Comparison of ENCODE assay signal across 13 mouse cellular contexts in the genomic region with DNA sequence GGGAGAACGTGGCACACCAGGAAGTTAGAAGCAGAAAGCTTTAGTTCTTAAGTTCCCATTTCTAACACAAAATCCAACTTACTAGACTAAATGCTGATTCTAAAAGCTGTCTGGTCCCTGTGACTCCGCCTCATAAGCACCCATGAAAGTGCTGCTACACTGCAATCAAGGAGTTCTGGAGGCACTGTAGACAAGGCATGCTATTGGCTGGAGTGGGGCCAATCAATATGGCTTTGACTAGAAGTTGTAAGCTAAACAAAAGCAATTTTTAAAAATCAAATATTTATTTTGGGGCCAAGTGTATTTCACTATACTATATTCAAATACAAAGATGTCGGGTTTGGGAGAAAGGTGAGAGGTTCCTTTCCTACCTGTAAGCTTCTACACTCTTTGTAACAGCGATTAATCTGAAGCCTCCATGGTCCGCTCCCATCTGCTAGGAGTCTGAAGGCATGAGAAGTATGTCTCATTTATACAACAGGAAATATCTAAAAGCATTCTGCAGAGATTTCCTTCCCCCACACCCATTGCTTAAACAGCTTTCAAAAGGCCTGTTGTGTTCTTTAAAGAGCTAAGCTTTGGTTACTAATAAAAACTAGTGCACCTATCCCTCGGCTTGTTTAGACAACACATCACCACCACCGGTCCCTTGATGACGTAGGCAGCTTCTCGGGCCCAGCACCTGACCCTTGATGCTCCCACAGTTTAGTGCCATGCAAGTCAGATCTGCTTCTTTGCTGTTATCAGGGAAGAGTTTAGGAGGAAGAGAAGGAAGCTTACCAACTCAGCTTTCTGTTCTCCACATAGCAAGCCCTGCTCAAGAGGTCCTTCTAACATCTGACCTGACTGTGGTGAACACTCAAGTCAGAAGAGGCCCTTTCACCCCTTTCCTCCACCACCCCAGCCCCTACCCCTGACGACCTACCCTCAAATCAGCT. TPM values are rescaled to one million over a fixed set of nuclear protein-coding genes. Genes with fewer than 3 reads are reported as not detected.
DNase-seq lines count a peak whose midpoint lies in the region; ATAC-seq and TF ChIP-seq lines count a peak whose summit lies in the region.
"Had no signal": no experiment of that assay in that cellular context is flagged by ENCODE, and none has a peak within 500 bp of the region (broad histone marks: within the 10 kb centered on the region; RNA-seq: fewer than 3 reads in every experiment).

No protein-coding gene starts in this region.

- H3K9ac ChIP-seq in hindbrain, embryonic 11.5 days (ENCODE audit: low read depth, low read length): no peak overlapping the region
- no peak overlapping the region for H3K9ac ChIP-seq in heart, embryonic 15.5 days
- H3K9ac ChIP-seq in liver, postnatal 0 days (replicated peaks): no peak overlapping the region

- H3K4me3 ChIP-seq in hindbrain, embryonic 10.5 days: no peak overlapping the region
- no peak overlapping the region for H3K4me3 ChIP-seq in hindbrain, embryonic 11.5 days (ENCODE audit: low read depth, low read length)
- H3K4me3 ChIP-seq in brown adipose tissue, adult 24 weeks (ENCODE audit: insufficient read depth, low read depth, low read length): no peak overlapping the region
- no peak overlapping the region for H3K4me3 ChIP-seq in heart, embryonic 15.5 days
- H3K4me3 ChIP-seq in liver, postnatal 0 days (ENCODE audit: low read depth, low read length): no peak overlapping the region
- H3K4me3 ChIP-seq: myocyte had no signal

- DNase-seq in hindbrain, embryonic 10.5 days (ENCODE audit: low spot score): no peak
- DNase-seq in hindbrain, embryonic 11.5 days (ENCODE audit: low spot score): no peak
- DNase-seq in liver, postnatal 0 days: no peak
- DNase-seq in embryo, embryonic 10 days (ENCODE audit: low spot score): no peak
- DNase-seq in yolk sac, embryonic 10.5 days (ENCODE audit: low spot score): no peak
- DNase-seq in ovary, adult 18-20 months (ENCODE audit: low spot score): no peak
- DNase-seq: cerebellum, adult 8-10 months; right cerebral cortex, postnatal 14 days; thymus, adult 18-20 months had no signal

- no peak for TF ChIP-seq EP300 in liver, postnatal 0 days (IDR thresholded peaks at IDR 0.05; ENCODE audit: low read depth)

- 0 out of 2 replicates have a peak overlapping the region, but pooled peaks have one; percentile 2 for H3K27ac ChIP-seq in hindbrain, embryonic 10.5 days
- H3K27ac ChIP-seq in hindbrain, embryonic 11.5 days (ENCODE audit: low read depth, low read length): no peak overlapping the region
- H3K27ac ChIP-seq in brown adipose tissue, adult 24 weeks (replicated peaks; ENCODE audit: low read depth, low read length): peak overlapping the region; percentile 69
- H3K27ac ChIP-seq in heart, embryonic 15.5 days: peak overlapping the region; percentile 62
- peak overlapping the region; percentile 48; the same call in 1 of the 2 replicates for H3K27ac ChIP-seq in liver, postnatal 0 days (ENCODE audit: low read depth)

- H3K36me3 ChIP-seq in hindbrain, embryonic 10.5 days: no peaks in the 10 kb centered on the region
- no peaks in the 10 kb centered on the region for H3K36me3 ChIP-seq in hindbrain, embryonic 11.5 days (ENCODE audit: control insufficient read depth, insufficient read depth, low read length)
- no peaks in the 10 kb centered on the region for H3K36me3 ChIP-seq in heart, embryonic 15.5 days
- H3K36me3 ChIP-seq in liver, postnatal 0 days (replicated peaks; ENCODE audit: insufficient read depth, low read length): no peaks in the 10 kb centered on the region

- TF ChIP-seq CTCF in liver, postnatal 0 days (IDR thresholded peaks at IDR 0.05; ENCODE audit: low read depth): no peak

- 87% methylated on average over 10 of the region's 10 CpGs for WGBS in hindbrain, embryonic 10.5 days
- WGBS in hindbrain, embryonic 11.5 days: 85% methylated on average over 10 of the region's 10 CpGs
- 53% methylated on average over 10 of the region's 10 CpGs for WGBS in heart, embryonic 15.5 days
- WGBS in liver, postnatal 0 days (ENCODE audit: insufficient replicate concordance): 62% methylated on average over 10 of the region's 10 CpGs

- no peaks in the 10 kb centered on the region for H3K27me3 ChIP-seq in hindbrain, embryonic 10.5 days (ENCODE audit: insufficient read depth, poor library complexity, severe bottlenecking)
- no peaks in the 10 kb centered on the region for H3K27me3 ChIP-seq in hindbrain, embryonic 11.5 days (ENCODE audit: control insufficient read depth, insufficient read depth, low read length)
- H3K27me3 ChIP-seq in heart, embryonic 15.5 days: no peaks in the 10 kb centered on the region
- H3K27me3 ChIP-seq in liver, postnatal 0 days (ENCODE audit: insufficient read depth, low read length): no peaks in the 10 kb centered on the region

- ATAC-seq in hindbrain, embryonic 11.5 days (ENCODE audit: low FRiP score): no peak
- ATAC-seq in heart, embryonic 15.5 days (replicated peaks; ENCODE audit: insufficient number of reproducible peaks, insufficient read depth, low FRiP score, low read depth): no peak
- no peak for ATAC-seq in liver, postnatal 0 days
- ATAC-seq: forebrain, embryonic 16.5 days had no signal

- H3K4me2 ChIP-seq in hindbrain, embryonic 11.5 days (replicated peaks; ENCODE audit: low read depth, low read length): no peak overlapping the region
- H3K4me2 ChIP-seq in heart, embryonic 15.5 days: no peak overlapping the region; the same call in 1 of the 2 replicates
- H3K4me2 ChIP-seq in liver, postnatal 0 days (ENCODE audit: low read depth, low read length): 0 out of 2 replicates have a peak overlapping the region, but pooled peaks have one; percentile 9

- H3K9me3 ChIP-seq in hindbrain, embryonic 10.5 days: no peaks in the 10 kb centered on the region
- no peaks in the 10 kb centered on the region for H3K9me3 ChIP-seq in hindbrain, embryonic 11.5 days (ENCODE audit: control insufficient read depth, low read length)
- H3K9me3 ChIP-seq in heart, embryonic 15.5 days (replicated peaks): no peaks in the 10 kb centered on the region
- H3K9me3 ChIP-seq in liver, postnatal 0 days (ENCODE audit: low read length): no peaks in the 10 kb centered on the region

- 0 out of 2 replicates have a peak, but pooled peaks cover 11% of the 10 kb centered on the region for H3K4me1 ChIP-seq in hindbrain, embryonic 10.5 days (replicated peaks)
- no peaks in the 10 kb centered on the region for H3K4me1 ChIP-seq in hindbrain, embryonic 11.5 days (replicated peaks; ENCODE audit: control insufficient read depth, insufficient read depth, low read length)
- H3K4me1 ChIP-seq in brown adipose tissue, adult 24 weeks (ENCODE audit: control insufficient read depth, insufficient read depth, insufficient read length, low read length): peaks cover 17% of the 10 kb centered on the region
- peaks cover 34% of the 10 kb centered on the region for H3K4me1 ChIP-seq in heart, embryonic 15.5 days (replicated peaks)
- no peaks in the 10 kb centered on the region; the same call in 1 of the 2 replicates for H3K4me1 ChIP-seq in liver, postnatal 0 days (ENCODE audit: insufficient read depth)

RNA-seq across cellular contexts. Expression of gene Wwc2, which starts 50.5 kb away (rescaled TPM):
- polyA plus RNA-seq in hindbrain, embryonic 10.5 days (2016; fragmentation: Nextera tagmentation; extraction: Ambion mirVana): 10.0 and 10.1 TPM in 2 replicates
- polyA plus RNA-seq in hindbrain, embryonic 11.5 days (2014; fragmentation: Nextera tagmentation; extraction: Ambion mirVana): 8.6 and 10.0 TPM in 2 replicates
- 12.6 and 14.1 TPM in 2 replicates for polyA plus RNA-seq in brown adipose tissue, adult 24 weeks (2012; ENCODE audit: insufficient read depth, insufficient read length, missing spikeins)
- 11.7 and 12.3 TPM in 2 replicates for polyA plus RNA-seq in heart, embryonic 15.5 days (2015; fragmentation: Nextera tagmentation; extraction: Ambion mirVana)
- 1.8 TPM in 2 replicates for polyA plus RNA-seq in liver, postnatal 0 days (2015; fragmentation: Nextera tagmentation; extraction: Ambion mirVana)
